Mouse (Mus musculus) cerebellum, adult 2 months (tissue): ENCODE measurements around the gene Klrg2.

Experiments used
- CTCF ChIP-seq: fragments of 200-500 bp; IDR thresholded peaks from 2 replicates; pipeline ENCODE4 v1.5.1; 2011; ENCODE audit warnings: low read depth, mild to moderate bottlenecking, control low read depth, low read length, moderate library complexity, borderline replicate concordance; ENCODE audit not compliant: insufficient read depth
- POLR2A ChIP-seq: fragments of 200-500 bp; IDR thresholded peaks from 2 replicates; pipeline ENCODE4 v1.6.1; 2011; ENCODE audit warnings: low read length, control low read depth, borderline replicate concordance; ENCODE audit not compliant: insufficient read depth

DNA sequence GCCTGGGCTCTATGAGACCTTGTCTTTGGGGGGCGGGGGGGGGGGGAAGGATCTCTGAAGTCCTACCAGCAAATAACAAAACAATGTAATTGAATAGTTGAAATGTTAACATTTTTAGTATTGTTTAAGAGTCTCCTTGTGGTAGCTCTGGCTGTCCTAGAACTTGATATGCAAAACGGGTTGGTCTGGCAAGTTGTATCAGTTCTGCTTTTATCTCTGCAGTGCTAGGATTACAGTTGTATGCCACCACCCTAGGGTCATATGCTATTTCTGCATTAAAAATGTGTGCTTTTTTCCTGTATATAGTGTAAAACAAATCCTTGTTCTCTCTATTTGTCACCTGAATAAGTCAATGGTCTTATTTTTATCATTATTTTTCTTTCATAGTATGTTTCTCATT lies 60.9 kb downstream of the Klrg2 start:
- TF ChIP-seq POLR2A: no peak
- TF ChIP-seq CTCF: no peak
